Mouse (Mus musculus) embryonic fibroblast, embryonic 13.5 days (primary cell): ENCODE results near the gene Nme7. TPM values are rescaled to one million over a fixed set of nuclear protein-coding genes. Genes with fewer than 3 reads are reported as not detected.

Source experiments
- H3K27ac ChIP-seq: 2 replicates; pipeline ENCODE4 v1.5.1; 2012; ENCODE audit warnings: low read length, control low read depth, inconsistent platforms; ENCODE audit not compliant: insufficient read depth
- H3K4me1 ChIP-seq: 2 replicates; pipeline ENCODE4 v1.6.1; 2011; ENCODE audit warnings: low read length; ENCODE audit not compliant: control insufficient read depth, insufficient read depth
- H3K4me3 ChIP-seq: 2 replicates; pipeline ENCODE4 v1.5.1; 2011; ENCODE audit warnings: mild to moderate bottlenecking, control low read depth, low read length; ENCODE audit not compliant: insufficient read depth
- CTCF ChIP-seq: IDR thresholded peaks from 2 replicates; pipeline ENCODE4 v1.5.1; 2011; ENCODE audit warnings: mild to moderate bottlenecking, control low read depth, low read length, moderate library complexity, borderline replicate concordance; ENCODE audit not compliant: insufficient read depth
- POLR2A ChIP-seq: IDR thresholded peaks from 2 replicates; pipeline ENCODE4 v1.6.1; 2011; ENCODE audit warnings: low read depth, mild to moderate bottlenecking, control low read depth, low read length, moderate library complexity
- polyA plus RNA-seq: library from polyadenylated mRNA; stranded (reverse); fragments of >200 nt; gene quantifications from 2 replicates; pipeline ENCODE4 v1.2.4, GENCODE M21; 2011; ENCODE audit warnings: low read depth; ENCODE audit not compliant: missing spikeins, insufficient read length

Nme7 gene
- polyA plus RNA-seq, 1 experiment: 20.0 TPM

- Histone ChIP-seq H3K4me3 (no peak overlapping the region), H3K4me1 (peaks cover 16% of the 10 kb centered on the region), H3K27ac (peak overlapping the region; percentile 95)
- TF ChIP-seq CTCF: no peak
- no peak for TF ChIP-seq POLR2A
These were observed 115.5 kb downstream of the Nme7 start for GRCm38 (mm10) chr1:164419401-164419800.

- peak overlapping the region; percentile 44; the same call in 1 of the 2 replicates for H3K27ac ChIP-seq
- no peak for TF ChIP-seq POLR2A
These were observed 116.9 kb downstream of the Nme7 start for GRCm38 (mm10) chr1:164420623-164421354.

GRCm38 (mm10) chr1:164426227-164426626 lies 122.3 kb downstream of the Nme7 start:
- no peak overlapping the region for H3K27ac ChIP-seq
- peaks cover 3% of the 10 kb centered on the region; the same call in 1 of the 2 replicates for H3K4me1 ChIP-seq
- TF ChIP-seq CTCF: no peak
- no peak for TF ChIP-seq POLR2A
- H3K4me3 ChIP-seq: no peak overlapping the region

More at GRCm38 (mm10) chr1:164420623-164421354, 116.9 kb downstream of the Nme7 start:
- H3K4me3 ChIP-seq: no peak overlapping the region
- H3K4me1 ChIP-seq: peaks cover 16% of the 10 kb centered on the region

- peaks cover 3% of the 10 kb centered on the region; the same call in 1 of the 2 replicates for H3K4me1 ChIP-seq
- H3K27ac ChIP-seq: no peak overlapping the region
- H3K4me3 ChIP-seq: no peak overlapping the region
- no peak for TF ChIP-seq CTCF
- no peak for TF ChIP-seq POLR2A
These were observed 123.9 kb downstream of the Nme7 start for GRCm38 (mm10) chr1:164427777-164428176.

GRCm38 (mm10) chr1:164428644-164429043 lies 124.7 kb downstream of the Nme7 start:
- H3K27ac ChIP-seq: no peak overlapping the region
- H3K4me3 ChIP-seq: no peak overlapping the region
- TF ChIP-seq CTCF (no peak), POLR2A (no peak)
- H3K4me1 ChIP-seq: no peaks in the 10 kb centered on the region

- no peaks in the 10 kb centered on the region for H3K4me1 ChIP-seq
- TF ChIP-seq POLR2A: no peak
- no peak for TF ChIP-seq CTCF
- no peak overlapping the region for H3K4me3 ChIP-seq
- no peak overlapping the region for H3K27ac ChIP-seq
These were observed 128.7 kb downstream of the Nme7 start for GRCm38 (mm10) chr1:164432649-164433048.

GRCm38 (mm10) chr1:164434049-164434448 lies 130.1 kb downstream of the Nme7 start:
- TF ChIP-seq CTCF (no peak), POLR2A (no peak)
- Histone ChIP-seq H3K4me3 (no peak overlapping the region), H3K4me1 (no peaks in the 10 kb centered on the region), H3K27ac (no peak overlapping the region)

GRCm38 (mm10) chr1:164436749-164437148 lies 132.8 kb downstream of the Nme7 start:
- no peak overlapping the region for H3K27ac ChIP-seq
- no peaks in the 10 kb centered on the region for H3K4me1 ChIP-seq
- TF ChIP-seq CTCF: no peak
- TF ChIP-seq POLR2A: no peak
- no peak overlapping the region for H3K4me3 ChIP-seq

- Histone ChIP-seq H3K27ac (no peak overlapping the region), H3K4me3 (no peak overlapping the region), H3K4me1 (no peaks in the 10 kb centered on the region)
- TF ChIP-seq POLR2A (no peak), CTCF (no peak)
These were observed 136.3 kb downstream of the Nme7 start for GRCm38 (mm10) chr1:164440230-164440629.

GRCm38 (mm10) chr1:164440708-164441407 lies 136.9 kb downstream of the Nme7 start:
- Histone ChIP-seq H3K4me3 (no peak overlapping the region), H3K4me1 (no peaks in the 10 kb centered on the region), H3K27ac (no peak overlapping the region)
- TF ChIP-seq POLR2A (no peak), CTCF (no peak)
